Mouse (Mus musculus) layer of hippocampus, adult 2 months (tissue): Measurements from ENCODE around the gene Siglecf. TPM values are rescaled to one million over a fixed set of nuclear protein-coding genes. Genes with fewer than 3 reads are reported as not detected.
"Not testable (repeated sequence)": the region's sequence is repeated elsewhere in the genome, so short reads cannot be mapped to it uniquely, and the experiment has no call there.

ENCODE experiments used
- DNase-seq, 2 experiments: peaks; one replicate each; pipeline ENCODE4 v3.0.0; 2022; ENCODE audit warnings: low spot score in 2 of 2
- H3K27ac ChIP-seq: fragments of 200-600 bp; 2 replicates; pipeline ENCODE4 v1.8.1; 2022
- H3K4me3 ChIP-seq: fragments of 200-600 bp; 2 replicates; pipeline ENCODE4 v1.8.1; 2022; ENCODE audit warnings: mild to moderate bottlenecking
- CTCF ChIP-seq: fragments of 200-600 bp; conservative IDR thresholded peaks from 2 replicates; pipeline ENCODE4 v1.8.1; 2022; ENCODE audit warnings: antibody characterized with exemption, mild to moderate bottlenecking, moderate library complexity
- total RNA-seq, 2 experiments: library from RNA; stranded (reverse); gene quantifications; 2 replicates each; pipeline ENCODE4 v1.2.3; 2021

Siglecf gene
- total RNA-seq, 2 experiments from 2014 or later = 0.49 to 0.72 TPM

DNA sequence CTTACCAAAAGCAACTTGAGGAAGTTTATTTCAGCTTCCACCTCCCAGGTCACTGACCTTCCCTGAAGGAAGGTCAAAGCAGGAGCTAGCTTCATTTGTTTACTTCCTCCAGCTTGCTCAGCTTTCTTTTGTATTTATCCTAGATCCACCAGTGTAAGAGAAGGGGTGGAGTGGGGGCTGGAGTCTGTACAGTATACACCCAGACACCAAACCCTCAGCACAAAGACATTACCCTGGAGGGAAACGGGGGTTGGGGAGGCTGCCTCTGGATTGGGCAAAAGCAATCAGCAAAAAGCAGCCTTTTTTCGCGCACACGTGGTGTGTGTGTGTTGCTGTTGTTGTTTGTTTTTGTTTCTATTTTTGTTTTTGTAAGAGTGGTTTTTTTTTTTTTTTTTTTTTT lies 5.0 kb upstream of the Siglecf start:
- Histone ChIP-seq H3K27ac (no peak overlapping the region), H3K4me3 (no peak overlapping the region)
- DNase-seq = no peak
- TF ChIP-seq CTCF = no peak

- no peak for TF ChIP-seq CTCF
These were observed 4.6 kb upstream of the Siglecf start for GRCm38 (mm10) chr7:43346571-43346970.

GRCm38 (mm10) chr7:43349623-43350022 lies 1.5 kb upstream of the Siglecf start:
- 0 out of 2 replicates have a peak, but pooled peaks have one; percentile 15 for TF ChIP-seq CTCF
- not testable (repeated sequence) for H3K4me3 ChIP-seq, DNase-seq, H3K27ac ChIP-seq

More at GRCm38 (mm10) chr7:43346571-43346970, 4.6 kb upstream of the Siglecf start:
- no peak overlapping the region for H3K27ac ChIP-seq
- no peak overlapping the region for H3K4me3 ChIP-seq
- DNase-seq = no peak

DNA sequence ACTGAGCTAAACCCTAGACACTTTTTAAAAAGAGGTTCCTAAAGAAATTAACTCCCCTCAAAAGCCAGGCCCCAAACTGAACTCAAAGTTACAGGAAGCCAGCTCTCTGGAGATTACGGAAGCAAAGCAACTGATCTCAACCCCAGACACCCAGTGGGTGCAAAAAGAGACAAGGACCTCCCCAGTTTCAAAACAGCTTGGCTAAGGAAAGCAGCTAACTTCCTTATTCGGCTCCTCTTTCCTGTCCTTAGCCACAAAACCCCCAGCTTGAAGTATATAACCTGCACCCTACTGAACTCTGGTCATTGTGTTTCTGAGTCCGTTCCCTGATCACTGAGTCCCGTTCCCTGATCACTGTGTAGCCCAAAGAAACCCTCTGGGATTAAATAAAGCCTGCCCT lies 2.0 kb downstream of the Siglecf start:
- Histone ChIP-seq H3K27ac (0 out of 2 replicates have a peak overlapping the region, but pooled peaks have one; percentile 10), H3K4me3 (no peak overlapping the region)
- TF ChIP-seq CTCF = no peak
- no peak for DNase-seq

DNA sequence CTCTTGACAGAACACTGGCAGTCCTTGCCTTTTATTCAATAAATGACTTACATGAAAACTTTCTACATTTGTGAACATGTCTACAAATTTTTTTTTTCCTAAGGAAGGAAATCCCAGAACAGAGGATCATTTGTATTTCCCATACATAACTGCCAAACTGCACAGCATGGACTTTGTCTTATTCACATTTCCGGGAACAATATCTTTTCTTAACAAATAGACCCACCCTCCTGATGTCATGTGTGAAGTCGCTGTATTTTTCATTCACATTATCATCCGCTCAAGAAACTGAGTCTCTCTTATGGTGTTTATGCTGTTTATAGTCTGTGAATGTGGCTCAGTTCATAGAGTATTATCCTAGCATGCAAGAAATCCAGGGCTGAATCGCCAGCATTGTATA lies 2.6 kb downstream of the Siglecf start:
- no peak for DNase-seq
- TF ChIP-seq CTCF = no peak
- Histone ChIP-seq H3K4me3 (no peak overlapping the region), H3K27ac (peak overlapping the region; percentile 10; the same call in 1 of the 2 replicates)

GRCm38 (mm10) chr7:43354893-43355835 lies 4.0 kb downstream of the Siglecf start:
- TF ChIP-seq CTCF = no peak
- H3K27ac ChIP-seq = no peak overlapping the region
- peak; percentile 32 to 44 for DNase-seq
- no peak overlapping the region for H3K4me3 ChIP-seq

DNA sequence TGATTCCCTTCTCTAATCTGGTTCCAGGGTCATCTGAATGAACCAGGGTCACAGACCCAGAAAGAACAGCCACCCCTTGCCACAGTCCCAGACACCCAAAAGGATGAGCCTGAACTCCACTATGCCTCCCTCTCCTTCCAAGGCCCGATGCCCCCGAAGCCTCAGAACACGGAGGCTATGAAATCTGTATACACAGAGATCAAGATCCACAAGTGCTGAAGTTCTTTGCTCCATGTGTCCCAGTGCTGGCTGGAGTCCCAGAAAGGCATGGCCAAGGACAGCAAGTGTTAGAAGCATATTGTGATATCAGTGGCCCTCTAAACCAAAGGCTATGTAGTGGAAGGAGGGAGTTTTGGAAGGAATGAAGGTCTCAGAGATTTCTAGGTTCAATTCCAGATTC lies 7.4 kb downstream of the Siglecf start:
- no peak for DNase-seq
- Histone ChIP-seq H3K27ac (no peak overlapping the region), H3K4me3 (no peak overlapping the region)
- TF ChIP-seq CTCF = no peak

GRCm38 (mm10) chr7:43361442-43361841 lies 10.3 kb downstream of the Siglecf start:
- no peak overlapping the region for H3K4me3 ChIP-seq
- no peak overlapping the region for H3K27ac ChIP-seq
- DNase-seq = no peak
- TF ChIP-seq CTCF = no peak

- DNase-seq = no peak
- H3K4me3 ChIP-seq = no peak overlapping the region
- no peak for TF ChIP-seq CTCF
- no peak overlapping the region for H3K27ac ChIP-seq
These were observed 10.9 kb downstream of the Siglecf start for GRCm38 (mm10) chr7:43362021-43362420.

GRCm38 (mm10) chr7:43378226-43378625 lies 27.1 kb downstream of the Siglecf start:
- no peak overlapping the region for H3K4me3 ChIP-seq
- no peak overlapping the region for H3K27ac ChIP-seq
- DNase-seq = peak in 1 of 2 experiments; percentile 37
- TF ChIP-seq CTCF = peak; percentile 89

DNA sequence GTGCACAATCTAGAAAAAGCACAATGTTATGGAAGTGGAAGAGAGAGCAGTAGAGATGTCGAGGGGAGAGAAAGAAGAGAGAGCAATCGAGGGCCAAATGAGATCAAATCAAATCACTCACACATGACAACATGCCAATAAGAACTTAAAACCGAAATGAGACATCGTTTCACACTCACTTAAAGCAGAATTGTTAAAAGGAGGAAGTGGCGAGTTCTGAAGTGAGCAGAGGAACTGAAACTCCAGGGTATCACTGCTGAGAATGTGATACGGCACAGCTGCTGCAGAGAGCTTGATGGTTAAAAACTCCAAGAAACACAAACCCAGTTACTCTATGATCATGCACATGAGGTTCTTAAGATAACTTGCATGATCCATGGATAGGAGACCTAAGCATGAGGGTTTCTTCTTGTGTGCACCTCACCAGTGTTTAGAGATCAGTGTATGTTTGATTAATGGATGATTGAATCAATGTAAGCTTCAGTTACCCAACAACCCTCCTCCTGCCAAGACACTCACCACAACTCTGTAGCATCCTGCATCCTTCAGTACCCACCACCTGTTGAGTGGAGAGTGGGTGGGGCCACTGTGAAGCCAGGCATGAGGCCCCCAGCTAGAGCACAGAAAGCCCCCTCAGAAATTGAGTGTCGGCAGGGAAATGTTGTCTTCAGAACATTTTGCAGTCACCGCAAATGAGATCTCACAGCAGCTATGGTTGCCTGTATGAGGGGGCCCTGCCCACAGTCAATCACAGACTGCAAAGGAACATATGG lies 41.4 kb downstream of the Siglecf start:
- no peak for DNase-seq
- no peak overlapping the region for H3K4me3 ChIP-seq
- TF ChIP-seq CTCF = no peak
- H3K27ac ChIP-seq = no peak overlapping the region

DNA sequence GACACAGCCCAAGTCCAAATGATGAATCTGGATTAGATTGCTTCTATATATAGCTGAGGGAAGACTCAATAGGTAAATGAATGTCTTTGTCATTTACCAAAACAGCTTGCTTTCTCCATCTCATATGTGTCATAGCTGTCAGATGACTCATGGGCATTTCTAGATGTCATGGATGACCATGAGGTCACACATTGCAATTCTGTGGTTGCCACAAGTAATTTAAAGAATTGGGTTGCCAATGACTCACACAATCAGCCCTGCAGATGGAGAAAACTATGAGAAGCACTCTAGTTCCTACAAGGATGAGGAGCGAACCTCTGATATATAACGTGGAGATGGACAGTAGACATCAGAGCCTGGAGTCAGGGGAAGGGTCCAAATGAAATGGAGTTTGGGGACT lies 48.4 kb downstream of the Siglecf start:
- Histone ChIP-seq H3K27ac (no peak overlapping the region), H3K4me3 (no peak overlapping the region)
- TF ChIP-seq CTCF = no peak
- DNase-seq = no peak

DNA sequence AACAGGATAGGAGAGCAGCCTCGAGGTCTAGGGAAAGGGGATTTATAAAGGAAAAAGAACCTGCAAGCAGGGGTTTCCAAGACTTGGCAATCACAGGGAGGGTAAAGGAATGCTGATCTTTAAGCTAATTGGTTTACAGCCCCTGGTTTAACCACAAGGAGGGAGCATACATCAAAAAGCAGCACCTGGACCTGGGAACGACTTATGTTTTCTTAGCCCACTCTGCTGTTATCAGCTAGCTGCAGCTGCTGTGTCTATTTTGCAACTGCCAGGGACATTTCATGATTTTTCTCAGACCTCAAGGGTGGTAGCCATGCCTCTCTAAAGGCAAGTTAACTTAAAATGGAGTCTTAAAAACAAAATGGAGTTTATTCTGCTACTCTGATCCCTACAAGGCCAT lies 51.6 kb downstream of the Siglecf start:
- no peak for DNase-seq
- Histone ChIP-seq H3K27ac (no peak overlapping the region), H3K4me3 (no peak overlapping the region)
- TF ChIP-seq CTCF = no peak
